Mouse (Mus musculus): ENCODE results near the gene Scyl2. TPM values are rescaled to one million over a fixed set of nuclear protein-coding genes. Genes with fewer than 3 reads are reported as not detected.

Scyl2 gene
- polyA plus RNA-seq, 1 experiment, result 58.2 TPM

- H3K36me3 ChIP-seq (ENCODE audit: control insufficient read depth, insufficient read depth, low read length, poor library complexity, severe bottlenecking), result no peaks in the 10 kb centered on the region
- H3K27me3 ChIP-seq (ENCODE audit: control insufficient read depth, insufficient read depth, low read length, poor library complexity, severe bottlenecking), result no peaks in the 10 kb centered on the region
- no peaks in the 10 kb centered on the region for H3K4me1 ChIP-seq (ENCODE audit: control insufficient read depth, insufficient read depth, low read length)
- H3K27ac ChIP-seq (ENCODE audit: insufficient read depth, low read length), result no peak overlapping the region
- H3K9ac ChIP-seq (ENCODE audit: low read depth, poor library complexity, severe bottlenecking), result no peak overlapping the region
- H3K4me3 ChIP-seq (ENCODE audit: low read depth, low read length), result no peak overlapping the region
- H3K9me3 ChIP-seq (replicated peaks; ENCODE audit: control insufficient read depth, insufficient read depth, low read length, poor library complexity, severe bottlenecking), result no peaks in the 10 kb centered on the region
- TF ChIP-seq EP300 (IDR thresholded peaks at IDR 0.05; ENCODE audit: insufficient read depth, low read depth, low read length) (no peak), CTCF (IDR thresholded peaks at IDR 0.05; ENCODE audit: low read depth, low read length) (no peak), POLR2A (IDR thresholded peaks at IDR 0.05; ENCODE audit: insufficient read depth, low read length) (no peak)
Measured at GRCm38 (mm10) chr10:89682961-89683360, 3.1 kb downstream of the Scyl2 start.

GRCm38 (mm10) chr10:89682157-89682556 is 3.9 kb downstream of the Scyl2 start:
- Histone ChIP-seq H3K4me3 (ENCODE audit: low read depth, low read length) (no peak overlapping the region), H3K36me3 (ENCODE audit: control insufficient read depth, insufficient read depth, low read length, poor library complexity, severe bottlenecking) (no peaks in the 10 kb centered on the region), H3K9me3 (replicated peaks; ENCODE audit: control insufficient read depth, insufficient read depth, low read length, poor library complexity, severe bottlenecking) (no peaks in the 10 kb centered on the region), H3K9ac (ENCODE audit: low read depth, poor library complexity, severe bottlenecking) (no peak overlapping the region), H3K27me3 (ENCODE audit: control insufficient read depth, insufficient read depth, low read length, poor library complexity, severe bottlenecking) (no peaks in the 10 kb centered on the region), H3K4me1 (ENCODE audit: control insufficient read depth, insufficient read depth, low read length) (no peaks in the 10 kb centered on the region), H3K27ac (ENCODE audit: insufficient read depth, low read length) (no peak overlapping the region)
- TF ChIP-seq CTCF (IDR thresholded peaks at IDR 0.05; ENCODE audit: low read depth, low read length), result no peak
- no peak for TF ChIP-seq POLR2A (IDR thresholded peaks at IDR 0.05; ENCODE audit: insufficient read depth, low read length)
- TF ChIP-seq EP300 (IDR thresholded peaks at IDR 0.05; ENCODE audit: insufficient read depth, low read depth, low read length), result no peak

GRCm38 (mm10) chr10:89681706-89682105 is 4.4 kb downstream of the Scyl2 start:
- TF ChIP-seq CTCF (IDR thresholded peaks at IDR 0.05; ENCODE audit: low read depth, low read length) (no peak), EP300 (IDR thresholded peaks at IDR 0.05; ENCODE audit: insufficient read depth, low read depth, low read length) (no peak), POLR2A (IDR thresholded peaks at IDR 0.05; ENCODE audit: insufficient read depth, low read length) (no peak)
- H3K9me3 ChIP-seq (replicated peaks; ENCODE audit: control insufficient read depth, insufficient read depth, low read length, poor library complexity, severe bottlenecking), result no peaks in the 10 kb centered on the region

GRCm38 (mm10) chr10:89680517-89680916 is 5.6 kb downstream of the Scyl2 start:
- TF ChIP-seq CTCF (IDR thresholded peaks at IDR 0.05; ENCODE audit: low read depth, low read length) (no peak), POLR2A (IDR thresholded peaks at IDR 0.05; ENCODE audit: insufficient read depth, low read length) (no peak), EP300 (IDR thresholded peaks at IDR 0.05; ENCODE audit: insufficient read depth, low read depth, low read length) (no peak)
- H3K27ac ChIP-seq (ENCODE audit: insufficient read depth, low read length), result no peak overlapping the region
- no peaks in the 10 kb centered on the region for H3K36me3 ChIP-seq (ENCODE audit: control insufficient read depth, insufficient read depth, low read length, poor library complexity, severe bottlenecking)

More at GRCm38 (mm10) chr10:89681706-89682105, 4.4 kb downstream of the Scyl2 start:
- H3K4me3 ChIP-seq (ENCODE audit: low read depth, low read length), result no peak overlapping the region
- no peaks in the 10 kb centered on the region for H3K36me3 ChIP-seq (ENCODE audit: control insufficient read depth, insufficient read depth, low read length, poor library complexity, severe bottlenecking)
- no peaks in the 10 kb centered on the region for H3K27me3 ChIP-seq (ENCODE audit: control insufficient read depth, insufficient read depth, low read length, poor library complexity, severe bottlenecking)
- no peak overlapping the region for H3K9ac ChIP-seq (ENCODE audit: low read depth, poor library complexity, severe bottlenecking)
- H3K27ac ChIP-seq (ENCODE audit: insufficient read depth, low read length), result no peak overlapping the region
- no peaks in the 10 kb centered on the region for H3K4me1 ChIP-seq (ENCODE audit: control insufficient read depth, insufficient read depth, low read length)

GRCm38 (mm10) chr10:89679448-89679847 is 6.6 kb downstream of the Scyl2 start:
- Histone ChIP-seq H3K9ac (ENCODE audit: low read depth, poor library complexity, severe bottlenecking) (no peak overlapping the region), H3K4me1 (ENCODE audit: control insufficient read depth, insufficient read depth, low read length) (no peaks in the 10 kb centered on the region), H3K9me3 (replicated peaks; ENCODE audit: control insufficient read depth, insufficient read depth, low read length, poor library complexity, severe bottlenecking) (no peaks in the 10 kb centered on the region), H3K4me3 (ENCODE audit: low read depth, low read length) (no peak overlapping the region), H3K27ac (ENCODE audit: insufficient read depth, low read length) (no peak overlapping the region), H3K36me3 (ENCODE audit: control insufficient read depth, insufficient read depth, low read length, poor library complexity, severe bottlenecking) (no peaks in the 10 kb centered on the region), H3K27me3 (ENCODE audit: control insufficient read depth, insufficient read depth, low read length, poor library complexity, severe bottlenecking) (no peaks in the 10 kb centered on the region)
- TF ChIP-seq EP300 (IDR thresholded peaks at IDR 0.05; ENCODE audit: insufficient read depth, low read depth, low read length), result no peak
- no peak for TF ChIP-seq POLR2A (IDR thresholded peaks at IDR 0.05; ENCODE audit: insufficient read depth, low read length)
- no peak for TF ChIP-seq CTCF (IDR thresholded peaks at IDR 0.05; ENCODE audit: low read depth, low read length)

More at GRCm38 (mm10) chr10:89680517-89680916, 5.6 kb downstream of the Scyl2 start:
- H3K9ac ChIP-seq (ENCODE audit: low read depth, poor library complexity, severe bottlenecking), result no peak overlapping the region
- H3K9me3 ChIP-seq (replicated peaks; ENCODE audit: control insufficient read depth, insufficient read depth, low read length, poor library complexity, severe bottlenecking), result no peaks in the 10 kb centered on the region
- no peaks in the 10 kb centered on the region for H3K4me1 ChIP-seq (ENCODE audit: control insufficient read depth, insufficient read depth, low read length)
- H3K27me3 ChIP-seq (ENCODE audit: control insufficient read depth, insufficient read depth, low read length, poor library complexity, severe bottlenecking), result no peaks in the 10 kb centered on the region
- no peak overlapping the region for H3K4me3 ChIP-seq (ENCODE audit: low read depth, low read length)

- no peaks in the 10 kb centered on the region for H3K27me3 ChIP-seq (ENCODE audit: control insufficient read depth, insufficient read depth, low read length, poor library complexity, severe bottlenecking)
- TF ChIP-seq POLR2A (IDR thresholded peaks at IDR 0.05; ENCODE audit: insufficient read depth, low read length) (no peak), CTCF (IDR thresholded peaks at IDR 0.05; ENCODE audit: low read depth, low read length) (no peak), EP300 (IDR thresholded peaks at IDR 0.05; ENCODE audit: insufficient read depth, low read depth, low read length) (no peak)
- H3K9ac ChIP-seq (ENCODE audit: low read depth, poor library complexity, severe bottlenecking), result no peak overlapping the region
Measured at GRCm38 (mm10) chr10:89678054-89678453, 8.0 kb downstream of the Scyl2 start.

More at GRCm38 (mm10) chr10:89678054-89678453, 8.0 kb downstream of the Scyl2 start:
- Histone ChIP-seq H3K36me3 (ENCODE audit: control insufficient read depth, insufficient read depth, low read length, poor library complexity, severe bottlenecking) (no peaks in the 10 kb centered on the region), H3K4me1 (ENCODE audit: control insufficient read depth, insufficient read depth, low read length) (no peaks in the 10 kb centered on the region), H3K9me3 (replicated peaks; ENCODE audit: control insufficient read depth, insufficient read depth, low read length, poor library complexity, severe bottlenecking) (no peaks in the 10 kb centered on the region), H3K4me3 (ENCODE audit: low read depth, low read length) (no peak overlapping the region), H3K27ac (ENCODE audit: insufficient read depth, low read length) (no peak overlapping the region)

Measured in ES-Bruce4 (cell line).